Mouse (Mus musculus): Measurements from ENCODE around the gene Ttll13.

Gene Ttll13

GRCm38 (mm10) chr7:80267764-80268163 lies 21.6 kb downstream of the Ttll13 start:
- no peak for DNase-seq (ENCODE audit: low read depth, low spot score)

- DNase-seq (ENCODE audit: low read depth, low spot score): peak; percentile 93
These were observed 22.9 kb downstream of the Ttll13 start, which contains the start of gene Vps33b for GRCm38 (mm10) chr7:80268897-80269750. Vps33b (plus strand) TSS chr7:80269649.

GRCm38 (mm10) chr7:80269751-80270255 lies 23.6 kb downstream of the Ttll13 start:
- peak; percentile 55 for DNase-seq (ENCODE audit: low read depth, low spot score)

- DNase-seq (ENCODE audit: low read depth, low spot score): no peak
These were observed 27.3 kb downstream of the Ttll13 start for GRCm38 (mm10) chr7:80273456-80273855.

GRCm38 (mm10) chr7:80276374-80276773 lies 30.2 kb downstream of the Ttll13 start:
- no peak for DNase-seq (ENCODE audit: low read depth, low spot score)

- DNase-seq (ENCODE audit: low read depth, low spot score): no peak
These were observed 33.9 kb downstream of the Ttll13 start for GRCm38 (mm10) chr7:80280032-80280431.

- DNase-seq (ENCODE audit: low read depth, low spot score): no peak
These were observed 34.8 kb downstream of the Ttll13 start for GRCm38 (mm10) chr7:80280998-80281397.

GRCm38 (mm10) chr7:80281646-80282045 lies 35.5 kb downstream of the Ttll13 start:
- DNase-seq (ENCODE audit: low read depth, low spot score): no peak

- no peak for DNase-seq (ENCODE audit: low read depth, low spot score)
These were observed 37.2 kb downstream of the Ttll13 start for GRCm38 (mm10) chr7:80283226-80283918.

GRCm38 (mm10) chr7:80284391-80284790 lies 38.2 kb downstream of the Ttll13 start:
- no peak for DNase-seq (ENCODE audit: low read depth, low spot score)

- DNase-seq (ENCODE audit: low read depth, low spot score): no peak
These were observed 39.5 kb downstream of the Ttll13 start for GRCm38 (mm10) chr7:80285725-80286124.

- no peak for DNase-seq (ENCODE audit: low read depth, low spot score)
These were observed 41.6 kb downstream of the Ttll13 start for GRCm38 (mm10) chr7:80287736-80288135.

- DNase-seq (ENCODE audit: low read depth, low spot score): peak; percentile 96
These were observed 48.0 kb downstream of the Ttll13 start, which contains the start of gene Prc1 for GRCm38 (mm10) chr7:80294062-80294763. Prc1 (plus strand) TSS chr7:80294450.

- peak; percentile 39 for DNase-seq (ENCODE audit: low read depth, low spot score)
These were observed 48.8 kb downstream of the Ttll13 start for GRCm38 (mm10) chr7:80294764-80295648.

GRCm38 (mm10) chr7:80296462-80296861 lies 50.3 kb downstream of the Ttll13 start:
- DNase-seq (ENCODE audit: low read depth, low spot score): no peak

GRCm38 (mm10) chr7:80297041-80297440 lies 50.9 kb downstream of the Ttll13 start:
- peak; percentile 27 for DNase-seq (ENCODE audit: low read depth, low spot score)

GRCm38 (mm10) chr7:80298754-80299153 lies 52.6 kb downstream of the Ttll13 start:
- peak; percentile 56 for DNase-seq (ENCODE audit: low read depth, low spot score)

- DNase-seq (ENCODE audit: low read depth, low spot score): peak; percentile 26
These were observed 53.4 kb downstream of the Ttll13 start for GRCm38 (mm10) chr7:80299568-80299967.

GRCm38 (mm10) chr7:80301522-80301921 lies 55.3 kb downstream of the Ttll13 start:
- DNase-seq (ENCODE audit: low read depth, low spot score): no peak

GRCm38 (mm10) chr7:80307766-80308165 lies 61.6 kb downstream of the Ttll13 start:
- no peak for DNase-seq (ENCODE audit: low read depth, low spot score)

Measured in 3T3-L1 (cell line).